Mouse (Mus musculus): ENCODE measurements around the gene Nhsl1. TPM values are rescaled to one million over a fixed set of nuclear protein-coding genes. Genes with fewer than 3 reads are reported as not detected.

Gene Nhsl1
- polyA plus RNA-seq, 1 experiment: 16.7 TPM

GRCm38 (mm10) chr10:18511496-18511895 lies 192.7 kb downstream of the Nhsl1 start:
- H3K27me3 ChIP-seq (ENCODE audit: control insufficient read depth, insufficient read depth, low read length): no peaks in the 10 kb centered on the region
- H3K4me1 ChIP-seq (ENCODE audit: control insufficient read depth, insufficient read depth, low read length): no peaks in the 10 kb centered on the region
- TF ChIP-seq POLR2A (IDR thresholded peaks at IDR 0.05; ENCODE audit: borderline replicate concordance, insufficient read depth, low read length) (no peak), CTCF (IDR thresholded peaks at IDR 0.05; ENCODE audit: borderline replicate concordance, insufficient read depth, low read depth, low read length) (no peak)
- H3K4me3 ChIP-seq (replicated peaks; ENCODE audit: insufficient read depth, low read depth, low read length): no peak overlapping the region
- no peak for DNase-seq
- WGBS: 83% methylated on average over 11 of the region's 11 CpGs
- no peak overlapping the region for H3K27ac ChIP-seq (ENCODE audit: insufficient read depth, low read length)

GRCm38 (mm10) chr10:18522556-18522955 lies 203.8 kb downstream of the Nhsl1 start:
- Histone ChIP-seq H3K4me3 (replicated peaks; ENCODE audit: insufficient read depth, low read depth, low read length) (no peak overlapping the region), H3K27ac (ENCODE audit: insufficient read depth, low read length) (no peak overlapping the region), H3K27me3 (ENCODE audit: control insufficient read depth, insufficient read depth, low read length) (no peaks in the 10 kb centered on the region), H3K4me1 (ENCODE audit: control insufficient read depth, insufficient read depth, low read length) (peaks cover 17% of the 10 kb centered on the region)
- no peak for DNase-seq
- WGBS: 62% methylated on average over 2 of the region's 2 CpGs
- no peak for TF ChIP-seq POLR2A (IDR thresholded peaks at IDR 0.05; ENCODE audit: borderline replicate concordance, insufficient read depth, low read length)
- TF ChIP-seq CTCF (IDR thresholded peaks at IDR 0.05; ENCODE audit: borderline replicate concordance, insufficient read depth, low read depth, low read length): no peak

- TF ChIP-seq CTCF (IDR thresholded peaks at IDR 0.05; ENCODE audit: borderline replicate concordance, insufficient read depth, low read depth, low read length) (no peak), POLR2A (IDR thresholded peaks at IDR 0.05; ENCODE audit: borderline replicate concordance, insufficient read depth, low read length) (no peak)
- peaks cover 17% of the 10 kb centered on the region for H3K4me1 ChIP-seq (ENCODE audit: control insufficient read depth, insufficient read depth, low read length)
- no peak overlapping the region for H3K4me3 ChIP-seq (replicated peaks; ENCODE audit: insufficient read depth, low read depth, low read length)
- peak; percentile 39 to 41 for DNase-seq
- H3K27ac ChIP-seq (ENCODE audit: insufficient read depth, low read length): no peak overlapping the region
- H3K27me3 ChIP-seq (ENCODE audit: control insufficient read depth, insufficient read depth, low read length): no peaks in the 10 kb centered on the region
- 57% methylated on average over 15 of the region's 15 CpGs for WGBS
Measured at GRCm38 (mm10) chr10:18525311-18525710, 206.5 kb downstream of the Nhsl1 start.

- TF ChIP-seq POLR2A (IDR thresholded peaks at IDR 0.05; ENCODE audit: borderline replicate concordance, insufficient read depth, low read length): no peak
- TF ChIP-seq CTCF (IDR thresholded peaks at IDR 0.05; ENCODE audit: borderline replicate concordance, insufficient read depth, low read depth, low read length): no peak
- peak overlapping the region; percentile 72 for H3K27ac ChIP-seq (ENCODE audit: insufficient read depth, low read length)
- peaks cover 17% of the 10 kb centered on the region for H3K4me1 ChIP-seq (ENCODE audit: control insufficient read depth, insufficient read depth, low read length)
- DNase-seq: no peak
- H3K27me3 ChIP-seq (ENCODE audit: control insufficient read depth, insufficient read depth, low read length): no peaks in the 10 kb centered on the region
- 16% methylated on average over 9 of the region's 9 CpGs for WGBS
- H3K4me3 ChIP-seq (replicated peaks; ENCODE audit: insufficient read depth, low read depth, low read length): peak overlapping the region; percentile 51
Measured at GRCm38 (mm10) chr10:18525726-18526125, 206.9 kb downstream of the Nhsl1 start.

GRCm38 (mm10) chr10:18526184-18526850 lies 207.5 kb downstream of the Nhsl1 start:
- WGBS: 6% methylated on average over 22 of the region's 22 CpGs
- DNase-seq: peak; percentile 85 to 87
- Histone ChIP-seq H3K27ac (ENCODE audit: insufficient read depth, low read length) (peak overlapping the region; percentile 72), H3K4me3 (replicated peaks; ENCODE audit: insufficient read depth, low read depth, low read length) (peak overlapping the region; percentile 51), H3K27me3 (ENCODE audit: control insufficient read depth, insufficient read depth, low read length) (no peaks in the 10 kb centered on the region), H3K4me1 (ENCODE audit: control insufficient read depth, insufficient read depth, low read length) (peaks cover 17% of the 10 kb centered on the region)
- peak; percentile 43; the same call in 1 of the 2 replicates for TF ChIP-seq POLR2A (IDR thresholded peaks at IDR 0.05; ENCODE audit: borderline replicate concordance, insufficient read depth, low read length)
- no peak for TF ChIP-seq CTCF (IDR thresholded peaks at IDR 0.05; ENCODE audit: borderline replicate concordance, insufficient read depth, low read depth, low read length)

GRCm38 (mm10) chr10:18526851-18527675 lies 208.3 kb downstream of the Nhsl1 start:
- peaks cover 17% of the 10 kb centered on the region for H3K4me1 ChIP-seq (ENCODE audit: control insufficient read depth, insufficient read depth, low read length)
- WGBS: 22% methylated on average over 20 of the region's 20 CpGs
- H3K27me3 ChIP-seq (ENCODE audit: control insufficient read depth, insufficient read depth, low read length): no peaks in the 10 kb centered on the region
- peak overlapping the region; percentile 72 for H3K27ac ChIP-seq (ENCODE audit: insufficient read depth, low read length)
- TF ChIP-seq CTCF (IDR thresholded peaks at IDR 0.05; ENCODE audit: borderline replicate concordance, insufficient read depth, low read depth, low read length) (no peak), POLR2A (IDR thresholded peaks at IDR 0.05; ENCODE audit: borderline replicate concordance, insufficient read depth, low read length) (no peak)
- H3K4me3 ChIP-seq (replicated peaks; ENCODE audit: insufficient read depth, low read depth, low read length): peak overlapping the region; percentile 51
- DNase-seq: peak; percentile 75 to 84

- Histone ChIP-seq H3K27ac (ENCODE audit: insufficient read depth, low read length) (no peak overlapping the region), H3K4me1 (ENCODE audit: control insufficient read depth, insufficient read depth, low read length) (peaks cover 17% of the 10 kb centered on the region), H3K27me3 (ENCODE audit: control insufficient read depth, insufficient read depth, low read length) (no peaks in the 10 kb centered on the region), H3K4me3 (replicated peaks; ENCODE audit: insufficient read depth, low read depth, low read length) (peak overlapping the region; percentile 32)
- peak; percentile 57 to 66 for DNase-seq
- TF ChIP-seq POLR2A (IDR thresholded peaks at IDR 0.05; ENCODE audit: borderline replicate concordance, insufficient read depth, low read length) (no peak), CTCF (IDR thresholded peaks at IDR 0.05; ENCODE audit: borderline replicate concordance, insufficient read depth, low read depth, low read length) (no peak)
- 52% methylated on average over 7 of the region's 7 CpGs for WGBS
Measured at GRCm38 (mm10) chr10:18527766-18528165, 209.0 kb downstream of the Nhsl1 start.

Data from cerebellum, adult 2 months (tissue).